Mouse (Mus musculus) WW6 (cell line): ENCODE measurements around the gene Tmtc1.

ENCODE experiments used
- DNase-seq: peaks from one replicate; pipeline ENCODE4 v3.0.0-alpha.2; 2013; ENCODE audit warnings: low read depth, low spot score

The Tmtc1 gene

GRCm38 (mm10) chr6:148443726-148444701 lies at the start of gene Tmtc1:
TSS of gene Tmtc1 (minus strand) at chr6:148444389.
- DNase-seq: no peak

- no peak for DNase-seq
Measured at GRCm38 (mm10) chr6:148491849-148492248, 47.7 kb upstream of the Tmtc1 start.

- DNase-seq: no peak
Measured at GRCm38 (mm10) chr6:148486756-148487155, 42.6 kb upstream of the Tmtc1 start.

GRCm38 (mm10) chr6:148481894-148482293 lies 37.7 kb upstream of the Tmtc1 start:
- no peak for DNase-seq

GRCm38 (mm10) chr6:148479671-148480237 lies 35.6 kb upstream of the Tmtc1 start:
- no peak for DNase-seq

- DNase-seq: no peak
Measured at GRCm38 (mm10) chr6:148478350-148478749, 34.2 kb upstream of the Tmtc1 start.

- DNase-seq: no peak
Measured at GRCm38 (mm10) chr6:148472289-148472688, 28.1 kb upstream of the Tmtc1 start.

- DNase-seq: no peak
Measured at GRCm38 (mm10) chr6:148467924-148468389, 23.8 kb upstream of the Tmtc1 start.

GRCm38 (mm10) chr6:148467170-148467921 lies 23.2 kb upstream of the Tmtc1 start:
- DNase-seq: no peak

- no peak for DNase-seq
Measured at GRCm38 (mm10) chr6:148459636-148460035, 15.4 kb upstream of the Tmtc1 start.

- no peak for DNase-seq
Measured at GRCm38 (mm10) chr6:148455470-148455869, 11.3 kb upstream of the Tmtc1 start.

GRCm38 (mm10) chr6:148454740-148455139 lies 10.6 kb upstream of the Tmtc1 start:
- no peak for DNase-seq

GRCm38 (mm10) chr6:148448151-148448550 lies 4.0 kb upstream of the Tmtc1 start:
- DNase-seq: no peak

- no peak for DNase-seq
Measured at GRCm38 (mm10) chr6:148446113-148446512, 1.9 kb upstream of the Tmtc1 start.

- no peak for DNase-seq
Measured at GRCm38 (mm10) chr6:148444796-148445195, 607 bp upstream of the Tmtc1 start.

- DNase-seq: no peak
Measured at GRCm38 (mm10) chr6:148443291-148443725, 881 bp downstream of the Tmtc1 start.

GRCm38 (mm10) chr6:148442671-148443290 lies 1.4 kb downstream of the Tmtc1 start:
- DNase-seq: no peak

GRCm38 (mm10) chr6:148441871-148442270 lies 2.3 kb downstream of the Tmtc1 start:
- DNase-seq: no peak

GRCm38 (mm10) chr6:148439101-148439500 lies 5.1 kb downstream of the Tmtc1 start:
- DNase-seq: no peak

- DNase-seq: no peak
Measured at GRCm38 (mm10) chr6:148437565-148437964, 6.6 kb downstream of the Tmtc1 start.

- DNase-seq: no peak
Measured at GRCm38 (mm10) chr6:148436441-148437001, 7.7 kb downstream of the Tmtc1 start.
